Mouse (Mus musculus) heart, embryonic 14.5 days (tissue): ENCODE measurements at regions not wholly inside any gene's neighbourhood (a gene's known extent, or its start where the extent isn't known, plus 50 kb on each side); places are given as distances from the start of the nearest gene placed in this dataset.

Experiments used
- ATAC-seq: fragments of 200-750 bp; cut with Nextera tagmentation; 2 replicates; pipeline ENCODE4 v1.8.0; 2017; ENCODE audit warnings: low read depth, moderate TSS enrichment; ENCODE audit not compliant: insufficient number of reproducible peaks, insufficient read depth, low FRiP score
- H3K27ac ChIP-seq, 2 experiments: fragments of 200-500 bp in 1 of 2; fragments of 300-500 bp in 1 of 2; sonication (generic) in 1 of 2; replicated peaks in 1 of 2; 2 replicates each; pipeline ENCODE4 v1.5.1; 2012 to 2014; ENCODE audit warnings: low read depth in 2 of 2, low read length in 2 of 2, control low read depth in 1 of 2, mild to moderate bottlenecking in 1 of 2, mixed read lengths in 1 of 2; ENCODE audit not compliant: control insufficient read depth in 1 of 2, insufficient read depth in 1 of 2
- H3K27me3 ChIP-seq: fragments of 300-500 bp; sonication (generic); 2 replicates; pipeline ENCODE4 v1.6.1; 2014; ENCODE audit warnings: mild to moderate bottlenecking, low read length, control low read depth; ENCODE audit not compliant: control insufficient read depth, insufficient read depth
- H3K36me3 ChIP-seq: fragments of 300-500 bp; sonication (generic); 2 replicates; pipeline ENCODE4 v1.6.1; 2014; ENCODE audit warnings: mild to moderate bottlenecking, control low read depth, low read length, mixed read lengths; ENCODE audit not compliant: control insufficient read depth, insufficient read depth
- H3K4me1 ChIP-seq, 2 experiments: fragments of 200-500 bp in 1 of 2; fragments of 300-500 bp in 1 of 2; sonication (generic) in 1 of 2; 2 replicates each; pipeline ENCODE4 v1.6.1; 2012 to 2014; ENCODE audit warnings: low read length in 2 of 2, control low read depth in 1 of 2, mixed read lengths in 1 of 2; ENCODE audit not compliant: control insufficient read depth in 2 of 2, insufficient read depth in 2 of 2
- H3K4me2 ChIP-seq: fragments of 300-500 bp; sonication (generic); 2 replicates; pipeline ENCODE4 v1.6.1; 2014; ENCODE audit warnings: mild to moderate bottlenecking, low read length
- H3K4me3 ChIP-seq, 2 experiments: fragments of 200-500 bp in 1 of 2; fragments of 300-500 bp in 1 of 2; sonication (generic) in 1 of 2; 2 replicates each; pipeline ENCODE4 v1.5.1; 2012 to 2014; ENCODE audit warnings: low read length in 2 of 2, mild to moderate bottlenecking in 2 of 2, control low read depth in 1 of 2, low read depth in 1 of 2, moderate library complexity in 1 of 2; ENCODE audit not compliant: control insufficient read depth in 1 of 2, insufficient read depth in 1 of 2
- H3K9ac ChIP-seq: fragments of 300-500 bp; sonication (generic); 2 replicates; pipeline ENCODE4 v1.6.1; 2014; ENCODE audit warnings: mild to moderate bottlenecking, low read length
- H3K9me3 ChIP-seq: fragments of 300-500 bp; sonication (generic); 2 replicates; pipeline ENCODE4 v1.6.1; 2016; ENCODE audit warnings: low read length, control low read depth; ENCODE audit not compliant: control insufficient read depth
- WGBS: fragments of 180-500 bp; shearing (Covaris S2); extraction: QIAGEN DNeasy Blood & Tissue Kit; methylation state at CpG from one replicate; pipeline ENCODE4 v1.1.7; 2014; 5-methylcytosine and 5-hydroxymethylcytosine counted together

DNA sequence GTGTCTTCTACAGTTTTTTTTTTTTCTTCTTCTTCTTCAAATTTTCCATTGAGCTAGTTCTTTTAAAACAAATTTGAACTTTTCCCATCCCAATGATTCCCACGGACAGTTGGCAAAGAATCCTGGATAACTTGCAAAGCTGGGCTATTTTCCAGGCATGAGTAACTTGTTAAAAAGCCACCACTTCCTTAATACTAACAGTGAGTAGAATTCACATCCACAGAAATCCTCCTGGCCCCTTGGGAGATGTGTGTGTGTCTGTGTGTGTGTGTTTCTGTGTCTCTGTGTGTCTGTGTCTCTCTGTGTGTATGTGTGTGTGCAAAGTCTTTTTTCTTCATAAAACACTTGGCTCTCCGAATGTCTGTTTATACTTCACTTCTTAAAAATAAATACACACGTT, 259.0 kb downstream of the Gm10295 start:
- WGBS: 43% methylated on average over 3 of the region's 3 CpGs
- Histone ChIP-seq H3K4me2 (no peak overlapping the region), H3K36me3 (no peaks in the 10 kb centered on the region), H3K27me3 (no peaks in the 10 kb centered on the region), H3K4me1 (peaks cover 0 to 4% of the 10 kb centered on the region in 2 experiments; a peak in 1 of 4 replicates), H3K27ac (peak overlapping the region in 1 of 2 experiments; percentile 17; a peak in 1 of 4 replicates), H3K9me3 (no peaks in the 10 kb centered on the region), H3K4me3 (no peak overlapping the region), H3K9ac (no peak overlapping the region)
- no peak for ATAC-seq

DNA sequence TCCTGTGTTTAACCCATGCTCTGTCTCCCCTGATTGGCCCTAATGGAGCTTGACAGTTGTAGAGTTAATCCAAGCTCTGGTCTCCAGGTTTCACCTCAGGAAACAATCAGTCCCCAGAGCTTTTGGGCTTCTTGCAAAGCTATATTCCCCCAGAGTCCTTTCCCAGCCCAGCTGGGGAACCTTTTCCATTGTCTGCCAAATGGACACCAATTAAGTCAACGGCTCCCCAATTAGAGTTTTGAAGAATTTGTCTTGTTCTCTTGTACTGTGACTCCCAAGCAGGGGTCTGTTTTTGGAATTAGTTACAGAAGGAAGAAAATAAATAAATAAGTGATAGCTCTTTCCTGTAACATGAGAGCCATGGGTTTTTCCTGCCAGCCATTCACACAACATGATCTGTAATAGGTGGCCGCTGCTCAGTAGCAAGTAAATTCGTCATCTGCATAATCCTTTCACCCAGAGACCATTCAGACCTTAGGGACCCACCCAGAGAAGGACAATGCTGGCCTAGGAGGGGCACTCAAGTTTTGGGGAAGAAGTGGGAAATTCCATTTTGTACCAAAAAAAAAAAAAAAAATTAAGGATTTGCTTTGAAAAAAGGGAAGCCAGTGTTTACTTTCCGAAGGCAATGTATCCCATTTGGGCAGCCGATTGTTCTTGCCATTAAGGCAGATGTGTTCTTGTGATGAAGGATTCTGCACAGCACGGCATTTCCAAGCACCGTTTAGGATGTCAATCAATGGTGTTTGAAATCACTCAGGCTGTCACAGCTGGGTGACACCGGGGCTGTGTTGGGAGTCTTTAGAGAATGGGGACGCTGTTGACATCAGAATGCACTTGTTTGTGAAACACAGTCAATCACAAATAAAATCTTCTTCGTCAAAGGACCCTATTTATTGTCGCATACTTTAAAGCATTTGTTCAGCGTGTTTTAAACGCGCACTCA, 286.6 kb downstream of the Gm10295 start:
- ATAC-seq: no peak
- Histone ChIP-seq H3K4me2 (no peak overlapping the region), H3K9ac (no peak overlapping the region), H3K27ac (no peak overlapping the region), H3K9me3 (no peaks in the 10 kb centered on the region), H3K36me3 (no peaks in the 10 kb centered on the region), H3K4me3 (no peak overlapping the region), H3K4me1 (peaks cover 0 to 2% of the 10 kb centered on the region in 2 experiments; a peak in 1 of 4 replicates), H3K27me3 (no peaks in the 10 kb centered on the region)
- 31% methylated on average over 14 of the region's 14 CpGs for WGBS

DNA sequence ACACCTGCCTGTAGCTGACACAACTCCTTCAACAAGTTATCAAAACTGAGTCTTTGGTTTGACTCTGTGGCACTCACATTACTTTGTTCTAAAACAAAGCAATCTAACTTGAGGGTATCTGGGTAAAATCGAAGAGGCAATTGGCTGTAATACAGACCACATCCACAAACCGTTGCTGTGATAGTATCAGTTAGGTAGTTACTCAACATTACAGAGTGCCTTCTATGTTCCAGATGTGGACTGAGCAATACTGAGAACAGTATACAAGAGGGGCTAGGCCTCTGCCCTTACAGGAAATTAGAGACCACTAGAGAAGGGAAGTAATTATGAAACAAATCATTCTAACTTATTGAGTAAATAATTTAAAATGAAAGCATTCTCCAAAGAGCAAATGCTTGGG, 300.5 kb downstream of the Gm10295 start:
- Histone ChIP-seq H3K4me2 (no peak overlapping the region), H3K36me3 (no peaks in the 10 kb centered on the region), H3K9me3 (no peaks in the 10 kb centered on the region), H3K4me3 (no peak overlapping the region), H3K4me1 (peaks cover 0 to 2% of the 10 kb centered on the region in 2 experiments; a peak in 1 of 4 replicates), H3K9ac (no peak overlapping the region), H3K27ac (no peak overlapping the region), H3K27me3 (no peaks in the 10 kb centered on the region)
- 65% methylated on average over 2 of the region's 2 CpGs for WGBS
- ATAC-seq: no peak

- Histone ChIP-seq H3K9me3 (no peaks in the 10 kb centered on the region), H3K4me2 (no peak overlapping the region), H3K4me3 (no peak overlapping the region), H3K4me1 (peaks cover 0 to 2% of the 10 kb centered on the region in 2 experiments; a peak in 1 of 4 replicates), H3K9ac (no peak overlapping the region), H3K36me3 (no peaks in the 10 kb centered on the region), H3K27me3 (no peaks in the 10 kb centered on the region), H3K27ac (no peak overlapping the region)
- no peak for ATAC-seq
- WGBS: 77% methylated on average over 3 of the region's 3 CpGs
These were observed 304.1 kb downstream of the Gm10295 start for GRCm38 (mm10) chr7:71047201-71047600.

- Histone ChIP-seq H3K9ac (no peak overlapping the region), H3K4me1 (peaks cover 0 to 2% of the 10 kb centered on the region in 2 experiments; a peak in 1 of 4 replicates), H3K4me3 (no peak overlapping the region), H3K36me3 (no peaks in the 10 kb centered on the region), H3K27ac (no peak overlapping the region), H3K4me2 (no peak overlapping the region), H3K9me3 (no peaks in the 10 kb centered on the region), H3K27me3 (no peaks in the 10 kb centered on the region)
- no peak for ATAC-seq
- 75% methylated on average over 1 of the region's 1 CpGs for WGBS
These were observed 304.7 kb downstream of the Gm10295 start for GRCm38 (mm10) chr7:71046596-71046995.

DNA sequence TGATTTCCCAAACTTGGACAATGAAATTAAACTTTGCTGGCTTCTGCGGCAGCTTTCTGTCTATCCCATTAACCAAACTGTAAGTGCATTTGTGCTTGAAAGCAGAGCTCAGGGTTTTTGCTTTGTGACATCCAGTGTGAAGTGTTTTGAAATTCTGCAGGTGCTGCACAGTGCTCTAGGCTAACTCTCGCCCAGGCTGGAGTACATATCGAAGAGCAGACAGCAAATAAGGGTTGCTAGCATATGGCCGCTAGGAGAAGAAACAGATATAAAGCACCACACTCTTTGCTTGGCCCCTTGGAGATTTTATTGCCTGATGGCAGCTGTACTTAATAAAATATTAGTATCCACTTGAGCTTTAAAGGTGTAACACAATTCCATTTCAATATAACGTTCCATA, 307.5 kb downstream of the Gm10295 start:
- Histone ChIP-seq H3K9me3 (no peaks in the 10 kb centered on the region), H3K27me3 (no peaks in the 10 kb centered on the region), H3K4me1 (peaks cover 0 to 2% of the 10 kb centered on the region in 2 experiments; a peak in 1 of 4 replicates), H3K9ac (no peak overlapping the region), H3K4me2 (no peak overlapping the region), H3K4me3 (no peak overlapping the region), H3K36me3 (no peaks in the 10 kb centered on the region), H3K27ac (no peak overlapping the region)
- 73% methylated on average over 5 of the region's 5 CpGs for WGBS
- ATAC-seq: no peak

GRCm38 (mm10) chr7:71043128-71043527, 308.2 kb downstream of the Gm10295 start:
- no peak overlapping the region for H3K27ac ChIP-seq
- 87% methylated on average over 8 of the region's 8 CpGs for WGBS

More at GRCm38 (mm10) chr7:71043128-71043527, 308.2 kb downstream of the Gm10295 start:
- Histone ChIP-seq H3K36me3 (no peaks in the 10 kb centered on the region), H3K4me1 (peaks cover 0 to 2% of the 10 kb centered on the region in 2 experiments; a peak in 1 of 4 replicates), H3K4me3 (no peak overlapping the region), H3K27me3 (no peaks in the 10 kb centered on the region), H3K9ac (no peak overlapping the region), H3K9me3 (no peaks in the 10 kb centered on the region), H3K4me2 (no peak overlapping the region)
- ATAC-seq: no peak
